Mouse (Mus musculus) urinary bladder, postnatal 14 days (tissue): ENCODE data around the gene Prr5l.

Source experiments
- DNase-seq: peaks from one replicate; pipeline ENCODE4 v3.0.0; 2021; ENCODE audit warnings: low spot score

Gene Prr5l

DNA sequence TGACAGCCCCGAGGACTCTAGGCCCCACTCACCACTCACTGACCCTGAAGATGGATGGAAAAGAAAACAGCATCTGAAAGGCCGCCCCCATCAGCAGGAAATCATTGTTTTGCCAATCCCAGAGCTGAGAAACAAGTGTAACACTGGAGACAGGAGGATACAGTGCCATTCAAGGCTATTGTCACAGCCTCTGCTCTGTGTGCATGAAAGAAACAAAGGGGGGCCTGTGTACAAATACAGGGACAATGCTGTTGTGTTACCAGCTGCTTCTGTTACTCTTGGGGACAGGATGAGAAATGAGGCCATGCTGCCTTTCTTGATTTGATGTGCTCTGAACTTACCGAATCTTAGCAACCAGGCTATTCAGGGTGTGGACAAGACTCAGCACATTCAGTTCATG is at the start of gene Prr5l:
TSS of gene Prr5l (minus strand) at position 30 of the 400 bp plus-strand sequence.
- DNase-seq = no peak

DNA sequence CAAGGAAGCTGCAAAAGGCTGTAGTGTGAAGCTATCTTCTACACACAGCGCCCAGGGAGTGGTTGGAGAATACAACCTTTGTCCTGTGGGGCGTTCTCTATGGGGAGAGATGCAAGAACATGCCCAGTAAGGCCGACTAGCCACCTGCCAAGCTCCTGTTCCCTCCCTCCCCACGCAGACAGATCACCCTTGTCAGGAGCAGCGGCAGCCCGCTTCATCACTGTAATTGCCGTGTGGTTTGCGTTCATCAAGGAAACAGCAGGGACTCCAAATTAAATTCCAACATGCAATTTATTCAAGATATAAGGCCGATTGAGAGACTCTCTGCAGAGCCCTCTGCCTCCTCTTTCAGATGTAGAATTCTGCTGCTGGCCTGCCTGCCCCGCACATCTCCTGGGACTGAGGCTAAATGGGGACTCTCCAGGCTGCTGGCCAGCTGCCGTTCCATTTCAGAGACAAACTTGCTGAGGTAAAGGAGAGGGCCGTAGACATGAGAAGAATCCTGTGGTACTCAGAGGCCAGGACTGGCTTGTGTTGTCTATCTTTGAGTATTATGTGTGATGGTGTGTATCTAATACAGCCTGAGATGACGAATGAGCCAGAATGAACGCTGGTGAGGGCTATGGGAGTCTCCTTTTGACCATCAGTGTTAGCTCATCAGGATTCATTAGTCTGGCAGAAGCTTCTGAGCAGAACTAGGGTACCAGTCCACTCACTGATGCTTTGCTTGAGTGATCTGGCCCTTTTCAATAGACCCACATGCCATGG is 49.5 kb upstream of the Prr5l start:
- no peak for DNase-seq

DNA sequence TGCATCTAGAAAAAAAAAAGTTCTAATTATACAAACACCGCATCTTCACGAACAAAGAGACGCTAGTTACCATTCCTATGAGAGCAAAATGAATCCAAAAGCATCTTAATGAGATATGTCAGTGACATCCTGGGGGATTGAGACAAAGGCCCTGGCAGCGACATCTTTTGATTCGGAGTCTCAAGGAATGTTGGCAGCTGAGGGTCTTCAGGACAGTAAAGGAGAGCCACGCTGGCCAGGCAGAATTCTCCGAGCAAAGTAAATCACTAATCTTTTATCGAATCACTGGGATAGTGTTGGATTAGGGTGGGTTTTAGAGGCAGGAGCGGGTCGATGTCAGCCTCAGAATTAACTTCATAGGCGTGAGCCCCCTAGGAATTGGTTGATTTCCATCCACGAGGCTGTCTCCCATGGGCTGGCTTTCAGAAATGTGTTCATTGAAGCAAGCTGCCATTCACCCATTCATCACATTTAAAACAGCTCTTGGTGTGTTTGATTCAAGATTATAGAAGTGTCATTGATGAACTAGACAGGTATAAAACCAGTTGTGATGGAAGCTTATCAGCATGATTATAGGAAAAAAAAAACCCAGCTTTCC is 42.9 kb upstream of the Prr5l start:
- no peak for DNase-seq

DNA sequence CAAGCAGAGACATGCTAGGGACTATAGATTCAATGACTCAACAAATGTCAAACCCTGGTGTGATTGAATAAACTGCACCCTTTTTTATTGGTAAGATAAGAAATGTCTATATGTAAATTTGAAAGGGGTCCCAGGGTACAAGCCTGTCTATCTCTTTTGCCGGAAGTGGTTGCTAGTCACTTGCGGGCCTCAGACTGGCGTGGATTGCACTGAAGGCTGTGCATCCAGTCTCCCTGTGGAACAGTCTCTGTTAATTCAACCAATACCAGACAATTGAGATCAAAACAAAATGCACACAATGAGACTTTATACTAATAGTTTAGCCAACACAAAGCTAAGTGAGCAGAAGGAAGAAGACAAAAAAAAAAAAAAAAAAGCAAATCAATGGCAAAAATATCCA is 42.4 kb upstream of the Prr5l start:
- no peak for DNase-seq

DNA sequence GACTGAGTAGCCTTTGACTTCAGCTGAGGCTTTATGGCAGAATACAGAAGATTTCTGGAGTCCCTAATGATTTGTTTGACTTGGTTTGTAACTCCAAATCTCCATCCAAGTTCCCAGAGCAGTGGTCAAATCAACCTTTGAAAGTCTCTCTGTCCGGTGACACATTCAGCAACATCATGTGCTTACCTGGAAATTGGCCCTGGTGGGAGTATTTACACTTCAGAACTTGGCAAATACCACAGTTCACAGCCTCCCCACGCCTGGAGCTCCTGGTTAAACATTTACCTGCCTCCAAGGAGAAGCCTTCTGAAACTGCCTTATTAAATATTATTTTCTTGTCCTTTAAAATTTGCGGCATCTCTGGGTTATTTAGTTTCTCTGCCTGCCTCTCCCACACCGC is 40.4 kb upstream of the Prr5l start:
- DNase-seq = no peak

DNA sequence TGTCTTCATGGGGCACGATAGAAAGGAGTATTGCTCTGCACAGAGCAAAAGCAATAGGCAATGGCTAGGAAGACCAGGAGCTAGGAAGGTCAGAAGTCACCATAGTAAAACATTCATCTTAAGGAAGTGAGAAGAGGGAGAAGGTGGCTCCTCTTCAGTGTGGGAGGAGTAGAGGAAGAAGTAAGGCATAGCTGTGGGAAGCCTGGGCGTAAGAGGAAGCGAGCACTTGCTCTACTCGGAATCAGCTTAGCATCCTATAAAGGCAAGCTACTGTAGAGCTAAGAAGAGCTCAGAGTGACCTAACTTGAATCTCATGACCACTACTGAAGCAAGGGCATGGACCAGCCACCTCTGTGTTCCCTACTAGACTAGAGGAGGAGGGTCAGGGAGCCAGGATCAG is 39.5 kb upstream of the Prr5l start:
- no peak for DNase-seq

DNA sequence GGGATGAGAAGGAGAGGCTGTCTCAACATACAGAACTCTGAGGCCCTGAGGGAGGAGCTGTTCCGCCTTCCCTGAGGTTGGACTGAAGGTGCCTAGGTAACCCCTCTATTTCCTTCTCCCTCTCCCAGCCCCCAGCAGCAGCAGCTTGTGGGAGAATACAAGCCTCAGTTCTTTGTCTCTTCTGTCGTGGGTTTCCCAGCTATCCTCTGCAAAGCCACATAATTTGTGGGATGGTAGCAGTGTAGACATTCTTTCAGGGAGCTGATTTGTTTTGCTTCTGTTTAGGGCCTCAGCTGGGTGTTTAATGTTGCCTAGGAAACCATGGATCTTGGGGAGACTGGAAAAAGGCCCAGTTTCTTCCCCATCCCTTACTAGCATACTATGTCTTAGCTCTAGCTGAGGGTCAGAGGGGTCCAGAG is 37.3 kb upstream of the Prr5l start:
- DNase-seq = no peak

DNA sequence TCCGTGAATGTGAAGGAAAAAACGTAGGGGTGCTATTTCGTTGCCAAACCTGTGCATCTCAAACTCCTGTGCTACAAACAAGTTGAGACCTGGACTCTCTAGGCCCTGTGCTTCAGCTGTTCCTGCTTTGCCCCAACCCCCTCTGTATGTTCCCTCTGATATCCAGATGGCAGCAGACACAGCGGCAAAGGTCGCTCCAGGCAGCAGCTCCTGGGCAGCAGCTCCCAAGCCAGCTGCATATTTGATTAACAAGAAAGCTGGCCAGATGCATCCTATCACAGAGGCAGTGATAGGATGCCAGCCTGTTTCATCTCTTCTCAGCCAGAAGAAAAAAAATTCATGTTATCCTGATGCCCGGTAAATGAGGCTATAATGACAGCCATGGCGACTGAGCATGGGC is 35.7 kb upstream of the Prr5l start:
- no peak for DNase-seq

DNA sequence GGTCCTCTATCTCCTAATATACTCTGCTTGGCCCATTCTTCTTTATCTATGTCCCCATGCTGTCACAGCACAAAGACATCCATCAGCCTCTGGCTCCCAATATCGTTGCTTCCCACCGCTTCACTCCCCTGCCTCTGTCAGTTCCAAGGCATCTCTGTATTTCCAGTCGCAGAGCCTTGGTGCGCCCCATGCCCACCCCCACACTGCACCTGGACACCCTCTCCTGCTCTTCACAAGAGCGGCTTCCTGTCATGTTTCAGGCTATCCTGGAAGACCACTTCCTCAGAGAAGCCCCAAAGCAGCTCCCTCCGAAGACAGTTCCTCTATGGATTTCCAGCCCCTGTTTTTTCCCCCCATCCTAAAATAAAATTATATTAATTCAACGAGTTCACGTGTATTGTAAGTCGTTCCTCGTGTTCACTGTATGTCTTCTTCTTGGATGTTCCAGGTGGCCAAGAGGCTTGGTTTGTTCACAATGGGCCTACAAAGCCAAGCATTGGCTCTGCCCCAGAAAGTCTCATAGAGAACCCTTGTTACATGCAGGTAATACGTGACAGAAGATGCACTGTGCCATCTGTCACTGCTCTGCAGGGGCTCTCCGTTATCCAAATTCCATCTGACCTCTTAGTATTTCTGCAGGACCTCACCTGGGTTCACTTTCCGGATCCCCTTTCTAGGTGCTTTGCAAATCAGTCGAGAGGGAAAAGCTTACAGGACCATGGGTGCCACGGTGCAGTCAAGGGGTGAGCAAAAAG is 26.7 kb upstream of the Prr5l start:
- DNase-seq = no peak

DNA sequence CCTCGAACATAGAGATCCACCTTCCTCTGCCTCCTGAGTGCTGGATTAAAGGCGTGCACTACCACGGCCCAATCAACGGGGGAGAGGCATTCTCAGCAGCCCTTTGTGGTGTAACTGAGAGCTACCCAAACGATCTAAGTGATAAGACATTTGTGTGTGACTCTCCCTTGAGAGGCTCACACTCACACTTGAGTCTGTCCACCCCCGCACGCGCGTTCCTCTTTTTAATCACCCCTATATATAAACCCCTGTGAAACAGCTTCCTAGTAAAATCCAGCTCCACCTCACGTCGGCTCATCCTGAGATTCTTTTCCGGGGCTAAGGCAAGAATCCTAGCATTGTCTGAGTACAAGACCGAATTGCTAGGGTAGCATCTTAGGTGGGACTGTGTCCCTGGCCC is 25.9 kb upstream of the Prr5l start:
- no peak for DNase-seq

DNA sequence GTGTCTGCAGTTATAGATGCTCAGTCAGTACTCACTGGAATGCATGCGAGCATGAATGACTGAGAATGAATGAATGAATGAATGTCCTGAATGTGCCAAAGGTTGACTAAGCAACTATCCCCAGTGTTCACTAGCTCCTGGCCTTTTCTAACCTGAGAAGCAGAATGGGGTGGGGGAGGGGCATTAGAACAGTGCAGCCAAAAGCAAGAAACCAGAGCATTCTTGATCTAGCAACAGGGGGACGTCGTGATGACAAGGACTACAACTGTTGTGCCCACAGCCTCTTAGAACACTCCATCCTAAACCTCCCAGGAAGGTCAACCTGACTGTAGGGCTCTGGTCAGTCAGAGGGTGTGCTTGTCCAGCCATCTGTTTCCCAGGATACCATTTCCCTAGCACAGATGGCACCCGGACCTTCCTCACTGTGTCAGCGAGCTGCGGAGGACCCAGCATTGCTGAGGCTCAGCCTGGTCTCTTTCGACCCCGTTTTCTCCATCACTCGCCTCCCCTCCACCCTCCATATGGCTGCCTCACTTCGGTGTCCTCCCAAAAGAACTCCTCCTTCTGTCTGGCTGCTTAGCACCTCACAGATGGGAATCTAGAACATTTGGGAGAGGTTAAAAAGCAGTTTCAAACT is 24.7 kb upstream of the Prr5l start:
- no peak for DNase-seq

DNA sequence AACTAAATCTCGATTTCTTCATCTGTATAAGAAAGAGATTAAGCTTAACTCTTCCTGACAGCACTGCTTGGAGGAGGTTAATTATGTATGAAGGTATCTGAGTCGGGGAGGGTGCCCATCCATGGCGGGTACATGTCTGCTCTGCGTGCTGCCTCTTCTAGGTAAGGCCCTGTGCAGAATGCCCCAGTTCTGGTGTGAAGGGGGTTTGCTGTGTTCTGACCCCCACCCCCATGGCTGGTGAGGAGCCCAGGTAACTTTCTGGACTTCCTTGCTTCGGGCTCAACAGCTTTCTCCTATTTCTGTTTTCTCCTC is 23.5 kb upstream of the Prr5l start:
- DNase-seq = no peak

DNA sequence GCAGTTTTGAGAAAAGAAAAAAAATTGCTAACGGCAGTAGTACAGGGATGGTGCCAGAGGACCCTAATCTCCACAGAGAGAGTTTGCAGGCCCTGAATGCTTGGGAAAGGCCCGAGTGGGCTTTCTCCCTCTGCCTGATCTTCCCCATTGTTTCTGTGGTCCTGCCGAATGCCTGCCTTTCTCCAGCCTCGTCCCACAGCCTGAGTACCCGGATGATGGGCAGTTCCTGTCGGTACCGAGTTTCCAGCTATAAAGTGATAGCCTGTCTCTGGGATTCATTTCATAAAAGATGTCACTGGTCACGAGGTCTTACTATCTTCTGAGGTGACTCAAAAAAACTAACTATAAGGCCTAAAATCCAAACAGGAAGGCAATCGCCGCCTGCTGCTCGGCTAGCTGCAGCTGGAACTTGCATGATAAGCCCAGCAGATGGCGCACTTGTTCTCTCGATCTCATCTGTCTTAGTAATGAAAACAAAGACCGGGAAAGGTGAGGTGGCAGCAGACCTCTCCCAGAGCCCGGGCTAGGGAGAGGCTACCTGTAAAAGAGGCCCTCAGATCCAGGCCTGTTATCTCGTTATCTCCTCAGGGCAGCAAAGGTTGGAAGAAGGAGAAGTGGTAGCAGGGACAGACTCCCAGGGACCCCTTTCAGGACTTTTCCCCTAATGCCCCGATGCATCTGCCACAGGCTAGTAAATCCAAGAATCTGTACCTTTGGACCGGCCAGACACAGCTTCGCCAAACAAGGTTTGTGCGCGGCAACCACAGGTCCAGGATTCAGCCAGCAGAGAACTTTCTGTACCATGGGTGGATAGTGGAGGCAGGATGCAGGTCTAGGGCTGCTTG is 22.9 kb upstream of the Prr5l start:
- DNase-seq = peak; percentile 84

DNA sequence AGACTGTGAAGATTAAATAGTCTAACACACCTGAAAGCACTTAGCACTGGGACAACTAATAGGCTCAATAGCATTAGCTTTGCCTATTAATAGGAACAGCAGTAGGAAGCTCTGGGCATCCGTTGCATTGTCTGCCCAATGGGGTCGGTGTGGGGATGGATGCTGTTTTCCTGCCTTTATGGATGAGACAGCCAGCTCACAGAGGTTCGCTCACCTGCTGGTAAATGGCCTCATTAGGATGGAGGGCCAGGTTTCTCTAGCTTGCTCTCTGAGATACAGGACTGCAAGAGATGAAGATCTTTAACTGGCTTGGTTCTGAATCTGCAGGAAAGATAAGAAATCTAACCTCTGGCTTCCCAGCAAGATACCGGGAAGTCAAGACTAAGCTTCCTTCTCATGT is 19.4 kb upstream of the Prr5l start:
- no peak for DNase-seq

DNA sequence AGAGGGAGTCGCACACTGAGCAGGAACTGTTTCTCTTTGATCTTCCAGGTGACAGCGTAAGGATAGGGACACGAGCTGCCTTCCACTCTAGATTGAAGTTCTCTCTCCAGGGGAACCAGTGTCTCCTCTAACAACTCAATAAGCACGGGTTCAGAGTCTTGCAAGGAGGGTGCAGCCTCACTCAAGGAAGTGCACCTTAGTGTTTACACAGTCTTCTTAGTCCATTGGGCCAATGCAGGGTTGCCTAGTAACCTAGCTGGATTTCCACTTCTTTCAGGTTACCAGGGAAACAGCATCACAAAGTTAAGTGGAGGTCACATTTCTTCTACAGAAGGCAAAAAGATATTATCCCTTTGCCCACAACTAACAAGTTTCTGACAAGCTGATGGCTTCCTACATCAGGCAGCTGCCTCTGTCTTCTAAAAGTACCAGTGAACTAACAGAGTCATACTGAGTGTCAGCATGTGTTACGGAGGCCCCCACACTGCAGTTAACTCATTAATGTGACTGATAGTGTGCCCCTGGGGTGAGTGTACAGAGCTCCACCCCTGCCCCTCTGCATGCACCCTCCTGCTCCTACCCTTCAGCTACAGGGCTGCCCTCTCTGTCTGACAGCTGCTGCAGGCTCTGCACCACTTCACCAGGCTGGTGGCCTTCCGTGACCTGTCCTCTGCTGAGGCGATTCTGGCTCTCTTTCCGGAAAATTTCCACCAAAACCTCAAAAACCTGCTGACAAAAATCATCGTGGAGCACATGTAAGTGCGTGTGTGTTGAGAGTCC is 13.8 kb upstream of the Prr5l start:
- no peak for DNase-seq

DNA sequence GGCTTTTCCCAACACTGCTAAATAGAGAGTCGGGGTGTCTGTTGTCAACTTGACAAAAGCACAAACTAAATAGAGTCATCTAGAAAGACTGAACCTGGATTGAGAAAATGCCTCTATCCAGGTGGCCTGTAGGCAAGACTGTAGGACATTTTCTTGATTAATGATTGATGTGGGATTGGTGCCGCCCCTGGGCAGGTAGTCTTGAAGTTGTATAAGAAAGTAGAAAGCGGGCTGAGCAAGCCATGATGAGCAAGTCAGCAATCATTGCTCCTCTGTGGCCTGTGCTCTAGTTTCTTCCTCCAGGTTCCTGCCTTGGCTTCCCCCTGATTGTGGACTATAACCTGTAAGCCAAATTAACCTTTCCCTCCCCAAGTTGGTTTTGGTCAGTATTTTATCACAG is 11.3 kb upstream of the Prr5l start:
- no peak for DNase-seq

DNA sequence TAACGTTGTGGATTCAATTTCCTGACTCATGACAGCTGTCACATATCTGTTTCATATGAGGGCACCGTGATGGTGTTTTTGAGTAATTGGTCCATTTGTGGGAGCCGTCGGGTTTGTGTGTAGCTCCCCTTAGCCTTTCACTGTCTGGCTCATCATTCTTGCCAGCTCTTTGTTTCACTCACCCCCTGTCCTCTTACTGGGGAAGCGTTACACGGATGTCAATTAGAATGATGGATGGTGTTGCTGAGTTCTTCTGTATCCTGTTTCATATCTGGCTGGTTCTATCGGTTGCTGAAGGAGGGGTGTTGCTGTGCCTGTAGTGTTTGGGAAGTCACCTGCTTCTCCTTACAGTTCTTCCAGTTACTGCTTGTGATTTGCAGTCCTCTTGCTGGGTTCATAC is 8.3 kb upstream of the Prr5l start:
- no peak for DNase-seq

DNA sequence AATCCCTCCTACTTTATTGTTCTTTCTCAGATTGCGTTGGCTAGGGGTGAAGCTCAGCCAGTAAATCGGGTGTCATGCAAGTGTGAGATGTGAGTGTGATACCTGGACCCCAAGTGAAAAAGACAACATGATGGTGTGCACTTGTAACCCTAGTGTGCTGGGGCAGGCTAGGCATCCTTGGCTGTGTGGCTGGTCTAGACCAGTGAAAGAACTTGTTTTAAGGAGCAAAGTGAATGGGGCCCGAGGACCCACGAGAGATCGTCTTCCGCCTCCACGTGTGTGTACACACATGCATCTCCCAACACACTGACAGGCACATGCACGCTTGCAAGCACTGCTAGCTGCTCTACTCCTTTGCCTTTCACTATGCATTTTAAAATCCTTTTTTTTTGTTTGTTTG is 6.1 kb upstream of the Prr5l start:
- no peak for DNase-seq

DNA sequence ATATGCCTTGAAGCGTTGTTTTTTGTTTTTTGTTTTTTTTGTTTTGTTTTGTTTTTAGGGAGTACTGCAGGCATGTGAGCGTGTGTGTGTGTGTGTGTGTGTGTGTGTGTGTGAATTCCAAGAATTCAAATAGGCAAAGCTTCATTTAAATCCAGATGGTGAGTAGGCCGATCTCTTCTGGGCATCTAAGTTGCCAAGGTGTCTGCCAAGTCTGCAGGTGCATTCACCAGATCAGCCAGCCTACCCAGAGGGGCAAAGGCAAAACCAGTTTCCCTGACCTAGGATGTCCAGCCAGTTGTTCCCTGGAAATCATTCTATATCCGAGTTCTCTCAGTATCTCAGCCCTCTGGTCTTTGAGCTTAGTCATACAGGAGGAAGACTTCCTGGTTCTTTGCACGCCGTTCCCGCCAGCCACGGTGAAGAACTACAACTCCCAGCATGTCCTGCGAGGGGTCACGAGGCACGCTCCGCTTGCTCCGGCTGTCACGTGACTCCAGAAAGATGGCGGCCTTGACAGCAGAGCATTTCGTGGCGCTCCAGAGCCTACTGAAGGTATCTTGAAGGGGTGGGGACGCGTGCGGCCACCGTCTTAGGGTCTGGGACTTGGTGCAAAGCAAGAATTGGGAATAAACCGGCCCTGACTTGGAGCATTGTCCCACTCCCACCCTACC is 3.1 kb upstream of the Prr5l start, which contains the start of gene Commd9:
TSS of gene Commd9 (plus strand) at position 480 of the 671 bp plus-strand sequence.
- peak; percentile 96 for DNase-seq

DNA sequence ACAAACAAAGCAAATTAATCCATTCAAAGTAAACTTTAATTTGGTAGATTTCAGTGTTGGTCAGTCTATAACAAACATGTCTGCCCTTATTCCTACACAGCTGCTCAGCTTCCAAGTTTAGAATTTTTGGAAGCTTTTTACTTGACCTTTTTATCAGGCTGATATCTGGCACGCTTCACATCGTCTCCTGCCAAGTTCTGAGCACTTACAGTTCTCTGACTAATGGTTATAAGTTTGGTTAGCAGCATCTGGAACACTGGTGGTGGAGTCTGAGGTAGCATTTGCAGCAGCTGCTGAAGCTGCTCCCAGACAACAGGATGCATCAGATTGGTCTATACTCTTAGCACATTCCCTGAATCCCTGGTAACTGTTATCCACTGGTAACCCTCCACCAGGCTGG is 1.5 kb upstream of the Prr5l start:
- DNase-seq = peak; percentile 19
